Mouse (Mus musculus) heart, embryonic 10.5 days (tissue): ENCODE results near the gene Magi2. TPM values are rescaled to one million over a fixed set of nuclear protein-coding genes. Genes with fewer than 3 reads are reported as not detected.

ENCODE experiments used
- DNase-seq: peaks from one replicate; pipeline ENCODE4 v3.0.0-alpha.2; 2017; ENCODE audit warnings: low spot score
- H3K27ac ChIP-seq: fragments of 300-500 bp; sonication (generic); 2 replicates; pipeline ENCODE4 v1.5.1; 2016; ENCODE audit warnings: mild to moderate bottlenecking
- H3K27me3 ChIP-seq: fragments of 300-500 bp; sonication (generic); 2 replicates; pipeline ENCODE4 v1.6.1; 2016; ENCODE audit warnings: mild to moderate bottlenecking; ENCODE audit not compliant: poor library complexity, insufficient read depth, severe bottlenecking
- H3K36me3 ChIP-seq: fragments of 300-500 bp; sonication (generic); 2 replicates; pipeline ENCODE4 v1.6.1; 2016; ENCODE audit warnings: mild to moderate bottlenecking, moderate library complexity
- H3K4me1 ChIP-seq: fragments of 300-500 bp; sonication (generic); 2 replicates; pipeline ENCODE4 v1.6.1; 2016; ENCODE audit warnings: mild to moderate bottlenecking
- H3K4me3 ChIP-seq: fragments of 300-500 bp; sonication (generic); 2 replicates; pipeline ENCODE4 v1.5.1; 2016; ENCODE audit warnings: mild to moderate bottlenecking, moderate library complexity
- H3K9me3 ChIP-seq: fragments of 300-500 bp; sonication (generic); 2 replicates; pipeline ENCODE4 v1.6.1; 2016; ENCODE audit warnings: mild to moderate bottlenecking, moderate library complexity
- WGBS: fragments of 180-500 bp; shearing (Covaris S2); methylation state at CpG from one replicate; pipeline ENCODE4 v1.1.7; 2016; 5-methylcytosine and 5-hydroxymethylcytosine counted together
- polyA plus RNA-seq: library from polyadenylated mRNA; unstranded; fragments of >200 nt; fragmentation: Nextera tagmentation; extraction: Ambion mirVana; gene quantifications from 2 replicates; pipeline ENCODE4 v1.2.1, GENCODE M21; 2016

Magi2 gene
- polyA plus RNA-seq, 1 experiment from 2014 or later, result 1.8 TPM

- H3K4me3 ChIP-seq, result no peak overlapping the region
- H3K4me1 ChIP-seq, result no peaks in the 10 kb centered on the region
- DNase-seq, result no peak
- no peaks in the 10 kb centered on the region for H3K27me3 ChIP-seq
- no peaks in the 10 kb centered on the region for H3K9me3 ChIP-seq
- no peak overlapping the region for H3K27ac ChIP-seq
- WGBS, result 85% methylated on average over 9 of the region's 9 CpGs
- no peaks in the 10 kb centered on the region for H3K36me3 ChIP-seq
Measured at GRCm38 (mm10) chr5:20612616-20613015, 1385.8 kb downstream of the Magi2 start.

- no peak for DNase-seq
- no peaks in the 10 kb centered on the region for H3K4me1 ChIP-seq
- no peak overlapping the region for H3K27ac ChIP-seq
- 84% methylated on average over 4 of the region's 4 CpGs for WGBS
- no peaks in the 10 kb centered on the region for H3K27me3 ChIP-seq
- no peak overlapping the region for H3K4me3 ChIP-seq
- no peaks in the 10 kb centered on the region for H3K9me3 ChIP-seq
- H3K36me3 ChIP-seq, result no peaks in the 10 kb centered on the region
Measured at GRCm38 (mm10) chr5:20614891-20615290, 1388.1 kb downstream of the Magi2 start.

- Histone ChIP-seq H3K9me3 (no peaks in the 10 kb centered on the region), H3K4me3 (no peak overlapping the region), H3K27me3 (no peaks in the 10 kb centered on the region), H3K4me1 (no peaks in the 10 kb centered on the region), H3K36me3 (no peaks in the 10 kb centered on the region), H3K27ac (no peak overlapping the region)
- no peak for DNase-seq
- 80% methylated on average over 7 of the region's 7 CpGs for WGBS
Measured at GRCm38 (mm10) chr5:20620596-20621511, 1394.0 kb downstream of the Magi2 start.

GRCm38 (mm10) chr5:20622417-20622816, 1395.6 kb downstream of the Magi2 start:
- H3K27ac ChIP-seq, result no peak overlapping the region
- H3K4me1 ChIP-seq, result no peaks in the 10 kb centered on the region
- no peak overlapping the region for H3K4me3 ChIP-seq
- no peak for DNase-seq
- no peaks in the 10 kb centered on the region for H3K27me3 ChIP-seq
- 78% methylated on average over 3 of the region's 3 CpGs for WGBS
- no peaks in the 10 kb centered on the region for H3K9me3 ChIP-seq
- no peaks in the 10 kb centered on the region for H3K36me3 ChIP-seq

GRCm38 (mm10) chr5:20622837-20623573, 1396.2 kb downstream of the Magi2 start:
- no peak for DNase-seq
- no peaks in the 10 kb centered on the region for H3K36me3 ChIP-seq
- H3K4me3 ChIP-seq, result no peak overlapping the region
- no peaks in the 10 kb centered on the region for H3K27me3 ChIP-seq
- no peak overlapping the region for H3K27ac ChIP-seq
- no peaks in the 10 kb centered on the region for H3K9me3 ChIP-seq
- 68% methylated on average over 10 of the region's 10 CpGs for WGBS
- H3K4me1 ChIP-seq, result no peaks in the 10 kb centered on the region

GRCm38 (mm10) chr5:20625117-20625516, 1398.3 kb downstream of the Magi2 start:
- Histone ChIP-seq H3K9me3 (no peaks in the 10 kb centered on the region), H3K4me1 (no peaks in the 10 kb centered on the region), H3K27me3 (no peaks in the 10 kb centered on the region), H3K36me3 (no peaks in the 10 kb centered on the region), H3K27ac (no peak overlapping the region), H3K4me3 (no peak overlapping the region)
- DNase-seq, result no peak
- 80% methylated on average over 2 of the region's 2 CpGs for WGBS

GRCm38 (mm10) chr5:20628954-20629601, 1402.2 kb downstream of the Magi2 start:
- no peaks in the 10 kb centered on the region for H3K9me3 ChIP-seq
- no peaks in the 10 kb centered on the region for H3K36me3 ChIP-seq
- WGBS, result 55% methylated on average over 4 of the region's 4 CpGs
- no peaks in the 10 kb centered on the region for H3K4me1 ChIP-seq
- no peak overlapping the region for H3K4me3 ChIP-seq
- H3K27me3 ChIP-seq, result no peaks in the 10 kb centered on the region
- peak; percentile 60 for DNase-seq
- no peak overlapping the region for H3K27ac ChIP-seq

- WGBS, result 87% methylated on average over 14 of the region's 14 CpGs
- no peaks in the 10 kb centered on the region for H3K4me1 ChIP-seq
Measured at GRCm38 (mm10) chr5:20634046-20634769, 1407.4 kb downstream of the Magi2 start.

GRCm38 (mm10) chr5:20634822-20635221, 1408.0 kb downstream of the Magi2 start:
- 77% methylated on average over 8 of the region's 8 CpGs for WGBS
- H3K27me3 ChIP-seq, result no peaks in the 10 kb centered on the region
- H3K27ac ChIP-seq, result no peak overlapping the region
- H3K4me3 ChIP-seq, result no peak overlapping the region
- no peaks in the 10 kb centered on the region for H3K4me1 ChIP-seq
- H3K36me3 ChIP-seq, result no peaks in the 10 kb centered on the region
- no peak for DNase-seq
- no peaks in the 10 kb centered on the region for H3K9me3 ChIP-seq

More at GRCm38 (mm10) chr5:20634046-20634769, 1407.4 kb downstream of the Magi2 start:
- Histone ChIP-seq H3K4me3 (no peak overlapping the region), H3K9me3 (no peaks in the 10 kb centered on the region), H3K27ac (no peak overlapping the region), H3K36me3 (no peaks in the 10 kb centered on the region), H3K27me3 (no peaks in the 10 kb centered on the region)
- DNase-seq, result no peak

- no peaks in the 10 kb centered on the region for H3K4me1 ChIP-seq
- no peaks in the 10 kb centered on the region for H3K9me3 ChIP-seq
- WGBS, result 76% methylated on average over 5 of the region's 5 CpGs
- no peaks in the 10 kb centered on the region for H3K36me3 ChIP-seq
- no peak overlapping the region for H3K4me3 ChIP-seq
- no peak overlapping the region for H3K27ac ChIP-seq
- no peaks in the 10 kb centered on the region for H3K27me3 ChIP-seq
- DNase-seq, result peak; percentile 75
Measured at GRCm38 (mm10) chr5:20637300-20637989, 1410.6 kb downstream of the Magi2 start.

- DNase-seq, result no peak
- 79% methylated on average over 7 of the region's 7 CpGs for WGBS
- Histone ChIP-seq H3K4me1 (no peaks in the 10 kb centered on the region), H3K27me3 (no peaks in the 10 kb centered on the region), H3K27ac (no peak overlapping the region), H3K4me3 (no peak overlapping the region), H3K36me3 (no peaks in the 10 kb centered on the region), H3K9me3 (no peaks in the 10 kb centered on the region)
Measured at GRCm38 (mm10) chr5:20642196-20642595, 1415.4 kb downstream of the Magi2 start.

- H3K36me3 ChIP-seq, result no peaks in the 10 kb centered on the region
- H3K4me1 ChIP-seq, result no peaks in the 10 kb centered on the region
- no peak overlapping the region for H3K27ac ChIP-seq
- no peaks in the 10 kb centered on the region for H3K9me3 ChIP-seq
- 66% methylated on average over 1 of the region's 1 CpGs for WGBS
- DNase-seq, result no peak
- no peaks in the 10 kb centered on the region for H3K27me3 ChIP-seq
- H3K4me3 ChIP-seq, result no peak overlapping the region
Measured at GRCm38 (mm10) chr5:20643741-20644140, 1416.9 kb downstream of the Magi2 start.
